Mouse (Mus musculus) liver, embryonic 18 days (tissue): ENCODE data around the gene Klc1. TPM values are rescaled to one million over a fixed set of nuclear protein-coding genes. Genes with fewer than 3 reads are reported as not detected.

Experiments used
- polyA plus RNA-seq: library from polyadenylated mRNA; depleted of rRNA; stranded (reverse); fragments of >200 nt; gene quantifications from 2 replicates; pipeline ENCODE4 v1.2.3, GENCODE M21; 2012; rRNA removed

Klc1 gene
- polyA plus RNA-seq: 13.5 and 14.4 TPM in 2 replicates

DNA sequence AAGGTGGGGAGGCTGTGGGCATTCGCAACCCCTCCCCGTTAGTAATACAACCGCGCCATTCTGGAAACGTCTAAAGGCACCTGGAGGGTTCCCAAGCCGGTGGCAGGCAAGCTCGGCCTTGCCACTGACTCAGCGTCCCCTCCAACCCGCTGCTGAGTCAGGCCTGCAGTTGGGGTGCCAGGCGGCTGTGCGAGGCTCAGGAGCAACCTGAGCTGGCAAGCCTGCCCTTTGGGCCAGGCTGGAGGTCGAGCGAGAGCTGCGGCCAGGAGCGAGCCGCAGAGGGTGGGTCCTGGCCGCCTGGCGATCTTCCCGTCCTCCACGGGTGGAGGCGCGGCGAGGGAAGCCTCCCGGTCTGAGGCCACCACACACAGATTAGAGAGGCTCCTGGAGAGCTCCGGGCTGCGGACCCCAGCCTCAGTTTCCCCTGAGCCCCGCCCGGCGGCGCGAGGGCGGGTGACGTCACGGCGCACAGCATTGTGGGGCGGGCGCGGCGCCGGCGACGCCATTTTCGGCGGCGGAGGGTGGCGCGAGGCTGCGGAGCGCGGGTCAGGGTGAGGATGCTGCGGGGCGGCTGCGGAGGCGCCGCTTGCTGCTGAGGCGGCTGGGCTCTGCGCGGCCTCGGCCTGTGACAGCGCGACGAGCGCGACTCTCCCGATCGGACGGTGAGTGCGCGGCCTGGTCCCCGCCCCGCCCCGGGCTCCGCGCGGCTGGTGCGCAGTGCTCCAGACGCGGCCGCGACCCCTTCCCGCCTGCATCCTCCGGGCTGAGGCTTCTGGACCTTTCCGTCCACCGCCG, at the start of gene Klc1:
TSS of gene Klc1 (plus strand) at position 469 of the 795 bp plus-strand sequence.

DNA sequence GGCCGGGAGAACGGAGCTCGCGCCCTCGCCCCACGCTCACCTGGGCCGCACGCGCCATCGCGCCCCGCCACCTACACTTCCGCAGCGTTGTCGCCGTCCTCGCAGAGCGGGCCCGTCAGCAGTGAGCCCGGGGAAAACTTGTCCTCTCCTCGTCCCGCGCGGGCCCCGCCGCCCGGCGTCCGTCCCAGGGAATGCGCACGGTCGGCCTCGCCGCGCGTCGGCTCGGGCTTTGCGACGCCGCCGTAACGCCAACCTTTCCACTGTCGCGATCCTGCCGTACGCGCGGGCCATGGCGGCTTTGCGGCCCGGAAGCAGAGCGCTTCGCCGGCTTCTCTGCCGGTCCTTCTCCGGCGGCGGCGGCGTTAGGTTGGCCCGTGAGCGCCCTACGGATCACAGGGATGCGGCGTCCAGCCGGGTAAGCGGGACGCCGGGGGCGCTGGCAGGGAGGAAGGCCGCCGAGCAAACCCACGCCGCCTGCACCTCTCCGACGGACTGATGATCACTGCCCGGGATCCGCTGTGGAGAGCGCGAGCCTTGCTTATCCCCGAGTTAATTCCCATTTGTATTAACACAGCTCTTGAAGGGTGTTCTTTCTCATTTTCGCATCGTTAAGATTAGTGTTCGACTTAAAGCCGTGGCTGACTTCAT, 45.5 kb upstream of the Klc1 start, which contains the start of the genes Bag5 and Apopt1:
TSS of gene Bag5 (minus strand) at position 254 of the 648 bp plus-strand sequence.
TSS of gene Apopt1 (plus strand) at position 258 of the 648 bp plus-strand sequence.

DNA sequence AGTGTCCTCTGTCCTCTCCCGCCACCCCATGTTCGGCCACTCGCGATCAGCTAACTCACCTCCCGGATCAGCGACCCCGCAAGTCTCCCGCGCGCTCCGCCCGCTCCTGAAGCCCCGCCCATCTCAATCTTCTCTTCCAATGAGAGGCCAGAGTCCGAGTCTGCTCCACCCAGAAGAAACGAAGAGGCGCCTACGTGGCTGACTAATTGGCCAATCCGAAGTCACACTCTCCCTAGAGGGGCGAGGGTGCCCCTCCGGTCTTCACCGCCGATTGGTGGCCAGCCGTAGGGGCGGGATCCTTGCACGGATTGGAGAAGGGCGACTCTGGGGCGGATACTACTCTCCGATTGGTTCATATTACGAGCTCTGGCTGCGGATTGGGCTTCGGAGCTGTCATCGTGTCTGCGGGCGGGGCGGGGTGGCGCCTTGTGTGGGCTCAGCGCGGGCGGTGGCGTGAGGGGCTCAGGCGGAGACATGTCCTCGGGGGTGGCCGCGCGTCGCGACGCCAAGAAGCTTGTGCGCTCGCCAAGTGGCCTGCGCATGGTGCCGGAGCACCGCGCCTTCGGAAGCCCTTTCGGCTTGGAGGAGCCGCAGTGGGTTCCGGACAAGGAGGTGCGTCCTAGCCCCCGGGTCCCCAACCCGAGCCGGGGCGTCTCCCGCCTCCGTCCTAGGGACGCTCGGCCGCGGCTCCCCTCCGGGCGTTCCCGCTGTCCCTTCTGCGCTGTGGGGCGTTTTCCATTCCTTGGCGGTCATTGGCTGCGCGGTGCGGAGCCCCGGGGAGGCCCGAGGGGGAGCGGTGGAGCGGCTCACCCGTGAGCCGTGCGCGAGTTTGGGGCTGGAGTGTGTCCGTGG, 55.3 kb downstream of the Klc1 start, which contains the start of the genes Xrcc3 and Zfyve21:
TSS of gene Xrcc3 (minus strand) at position 108 of the 852 bp plus-strand sequence.
TSS of gene Zfyve21 (plus strand) at position 405 of the 852 bp plus-strand sequence.

Other genes starting within 250 kb of the Klc1 start
- gene Eif5, start 220.8 kb upstream of the Klc1 start, polyA plus RNA-seq: 86.5 and 86.8 TPM in 2 replicates
- gene Mark3, start 184.3 kb upstream of the Klc1 start, polyA plus RNA-seq: 18.8 and 21.0 TPM in 2 replicates
- gene Ckb, start 86.5 kb upstream of the Klc1 start, polyA plus RNA-seq: 24.9 and 32.5 TPM in 2 replicates
- gene Trmt61a, start 80.7 kb upstream of the Klc1 start, polyA plus RNA-seq: 11.3 and 12.2 TPM in 2 replicates
- 9.0 and 10.4 TPM in 2 replicates for gene Bag5, start 45.6 kb upstream of the Klc1 start, polyA plus RNA-seq
- 13.6 TPM in 2 replicates for gene Apopt1, start 45.6 kb upstream of the Klc1 start, polyA plus RNA-seq
- 5.3 and 8.0 TPM in 2 replicates for gene Xrcc3, start 55.0 kb downstream of the Klc1 start, polyA plus RNA-seq
- 56.0 and 62.1 TPM in 2 replicates for gene Zfyve21, start 55.3 kb downstream of the Klc1 start, polyA plus RNA-seq
- 3.1 and 3.5 TPM in 2 replicates for gene Ppp1r13b, start 149.3 kb downstream of the Klc1 start, polyA plus RNA-seq
- gene Atp5mpl, start 208.1 kb downstream of the Klc1 start, polyA plus RNA-seq: 171 and 177 TPM in 2 replicates
- gene Tdrd9, start 212.7 kb downstream of the Klc1 start, polyA plus RNA-seq: 0.14 and 0.18 TPM in 2 replicates
- 0.06 and 0.07 TPM in 2 replicates for gene Rd3l, start 222.5 kb downstream of the Klc1 start, polyA plus RNA-seq